Mouse (Mus musculus): ENCODE measurements at regions not wholly inside any gene's neighbourhood (a gene's known extent, or its start where the extent isn't known, plus 50 kb on each side); places are given as distances from the start of the nearest gene placed in this dataset.

- intact Hi-C loops (cut with DNase I; ENCODE audit: low total_unique reads), result no loop called here
- no peak for DNase-seq
Observed at GRCm38 (mm10) chr6:51326103-51326829, 106.2 kb upstream of the Nfe2l3 start.

DNA sequence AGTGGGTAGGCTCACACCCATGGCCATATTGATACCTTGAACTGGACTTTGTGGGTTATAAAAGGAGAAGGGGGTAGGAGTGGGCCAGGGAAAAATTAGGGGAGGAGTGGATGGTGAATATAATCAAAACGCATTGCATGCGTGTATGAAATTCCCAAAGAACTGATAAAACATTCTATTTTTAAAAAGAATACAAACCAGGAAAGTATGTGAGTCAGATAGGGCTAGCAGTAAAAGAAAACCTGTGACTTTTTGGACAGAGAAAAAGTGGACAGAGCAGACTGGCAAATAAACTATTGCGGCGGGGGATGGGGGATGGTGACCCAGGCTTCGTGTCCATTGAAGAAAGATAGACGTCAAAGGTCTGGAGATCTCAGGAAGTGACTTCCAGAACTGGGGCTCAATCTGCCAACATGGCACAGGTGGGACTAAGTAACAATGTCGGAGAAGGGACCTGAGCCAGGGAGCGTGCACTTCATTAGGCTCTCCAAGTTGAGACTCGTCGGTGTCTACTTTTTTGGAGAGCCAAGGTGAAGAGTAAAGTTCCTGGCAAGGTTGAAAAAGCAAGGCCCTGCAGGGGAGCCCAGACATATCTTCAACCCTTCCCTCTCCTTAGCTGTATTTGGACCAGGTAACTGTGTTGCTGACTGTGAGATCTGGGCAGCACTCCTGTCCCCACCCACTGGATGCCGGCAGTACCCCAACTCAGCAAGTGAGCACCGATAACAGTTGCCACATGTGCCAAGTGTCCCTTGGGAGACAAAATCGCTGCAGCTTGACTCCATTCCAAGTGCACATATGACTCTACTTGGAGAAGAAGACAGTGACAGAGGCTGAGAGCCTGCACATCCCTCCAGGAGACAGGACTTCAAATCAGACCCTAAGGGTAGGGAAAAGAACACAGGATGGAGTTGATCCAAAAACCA lies 103.1 kb upstream of the Nfe2l3 start:
- intact Hi-C loops (cut with DNase I; ENCODE audit: low total_unique reads), result no loop called here
- no peak for DNase-seq

- DNase-seq, result no peak
- intact Hi-C loops (cut with DNase I; ENCODE audit: low total_unique reads), result no loop called here
Observed at GRCm38 (mm10) chr6:51330069-51330706, 102.3 kb upstream of the Nfe2l3 start.

GRCm38 (mm10) chr6:51332841-51333240 lies 99.6 kb upstream of the Nfe2l3 start:
- intact Hi-C loops (cut with DNase I; ENCODE audit: low total_unique reads), result no loop called here
- peak; percentile 38 for DNase-seq

GRCm38 (mm10) chr6:51333722-51334360 lies 98.6 kb upstream of the Nfe2l3 start:
- peak; percentile 51 for DNase-seq
- intact Hi-C loops (cut with DNase I; ENCODE audit: low total_unique reads), result no loop called here

- no peak for DNase-seq
- intact Hi-C loops (cut with DNase I; ENCODE audit: low total_unique reads), result no loop called here
Observed at GRCm38 (mm10) chr6:51335314-51335713, 97.2 kb upstream of the Nfe2l3 start.

GRCm38 (mm10) chr6:51339301-51339700 lies 93.2 kb upstream of the Nfe2l3 start:
- DNase-seq, result no peak
- intact Hi-C loops (cut with DNase I; ENCODE audit: low total_unique reads), result no loop called here

DNA sequence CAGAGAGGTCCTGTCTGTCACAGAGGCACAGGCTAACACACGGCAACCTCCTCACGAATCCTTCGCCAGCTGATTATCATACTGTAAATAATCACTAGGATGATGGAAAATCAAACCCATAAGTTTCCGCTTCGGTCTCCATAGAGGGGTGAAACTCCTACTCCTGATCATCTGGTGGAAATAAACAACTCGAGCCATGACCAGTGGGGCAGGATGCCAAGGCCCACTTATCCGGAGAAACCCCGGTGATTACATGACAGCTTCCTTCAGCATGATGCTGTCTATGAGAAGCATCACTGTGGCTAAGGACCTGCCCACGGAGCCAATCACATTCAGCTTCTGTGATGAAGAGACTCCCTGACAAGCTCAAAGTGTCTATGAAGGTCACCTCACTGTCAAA lies 84.7 kb upstream of the Nfe2l3 start:
- DNase-seq, result no peak
- intact Hi-C loops (cut with DNase I; ENCODE audit: low total_unique reads), result no loop called here

GRCm38 (mm10) chr6:51349771-51350170 lies 82.7 kb upstream of the Nfe2l3 start:
- intact Hi-C loops (cut with DNase I; ENCODE audit: low total_unique reads), result no loop called here
- no peak for DNase-seq

DNA sequence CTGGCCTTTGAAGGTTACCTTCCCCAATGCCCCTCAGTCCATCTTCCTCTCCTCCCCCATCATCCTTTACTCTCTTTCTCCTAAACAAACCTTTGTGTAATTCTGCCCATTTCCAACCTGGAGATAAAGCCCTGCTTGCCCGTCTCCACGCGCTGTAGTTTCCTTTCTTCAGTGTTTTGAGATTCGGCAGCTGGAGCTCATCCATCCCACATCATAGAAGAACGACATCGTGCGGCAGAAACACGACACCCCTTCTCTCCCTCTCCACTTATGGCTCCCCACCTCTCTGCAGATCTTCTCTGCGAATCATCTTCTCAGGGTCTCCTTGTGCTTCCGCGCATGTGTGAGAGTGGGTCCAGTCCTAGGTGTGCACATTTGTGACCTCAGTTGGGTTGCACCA lies 77.4 kb upstream of the Nfe2l3 start:
- DNase-seq, result no peak
- intact Hi-C loops (cut with DNase I; ENCODE audit: low total_unique reads), result no loop called here

DNA sequence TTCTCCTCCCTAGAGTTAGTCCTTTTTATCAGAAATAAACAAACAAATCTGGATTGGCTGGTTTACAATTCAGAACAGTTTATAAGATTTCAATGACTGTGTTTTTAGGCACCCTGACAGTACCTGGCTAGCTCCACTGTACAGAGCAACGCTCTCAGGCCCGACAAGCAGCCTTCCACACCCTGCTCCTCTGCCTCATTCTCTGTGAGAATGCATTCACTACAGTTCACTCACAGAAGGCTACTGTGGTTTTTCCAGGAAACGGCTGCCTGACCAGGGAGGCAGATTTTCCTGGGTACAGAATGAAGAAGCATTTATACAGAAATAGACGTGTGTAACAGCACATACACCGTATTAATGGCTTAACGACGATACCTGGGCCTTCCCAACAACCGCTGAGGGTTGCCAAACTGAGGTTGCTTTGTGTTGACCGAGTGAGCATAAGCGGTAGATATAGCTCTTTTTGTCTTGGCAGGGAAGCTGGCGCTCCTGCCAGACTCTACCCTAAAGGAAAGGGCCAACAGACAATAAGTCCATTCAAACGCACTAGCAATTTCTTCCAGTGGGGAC lies 70.8 kb upstream of the Nfe2l3 start:
- intact Hi-C loops (cut with DNase I; ENCODE audit: low total_unique reads), result no loop called here
- DNase-seq, result no peak

DNA sequence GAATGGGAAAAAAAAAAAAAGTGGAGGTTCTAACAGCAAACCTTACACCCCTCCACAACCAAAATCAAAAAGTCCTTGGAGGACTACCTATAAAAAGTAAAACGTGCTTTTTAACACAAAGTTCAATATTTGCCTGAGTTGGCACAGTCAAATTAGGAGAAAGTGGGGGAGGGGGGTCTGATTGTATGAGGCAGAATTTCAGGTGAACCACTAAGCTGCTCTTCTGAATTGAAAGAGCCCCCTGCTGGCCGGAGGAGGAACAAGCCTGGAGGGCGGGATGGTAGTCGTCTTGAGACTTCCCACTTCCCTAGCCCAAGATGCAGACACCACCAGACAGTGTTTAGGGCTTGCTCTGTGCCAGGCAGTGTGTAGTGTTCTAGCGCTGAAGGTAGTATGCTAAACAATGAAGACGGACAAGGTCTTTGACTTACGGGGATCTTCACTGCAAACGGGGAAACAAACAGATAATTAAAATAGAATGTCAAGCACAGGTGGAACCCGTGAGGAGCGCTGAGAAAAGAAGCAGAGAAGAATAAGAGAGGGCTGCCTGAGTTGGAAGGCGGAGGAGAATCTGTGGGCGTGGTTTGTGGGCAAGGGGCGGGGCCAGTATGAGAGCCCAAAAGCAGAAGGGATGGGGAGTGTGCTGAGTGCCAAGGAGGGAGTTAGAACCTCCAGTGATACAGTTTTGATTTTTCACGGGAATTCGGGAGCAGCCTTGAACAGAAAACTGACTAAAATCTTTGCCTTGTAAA lies 69.8 kb upstream of the Nfe2l3 start:
- intact Hi-C loops (cut with DNase I; ENCODE audit: low total_unique reads), result no loop called here
- DNase-seq, result peak; percentile 87

DNA sequence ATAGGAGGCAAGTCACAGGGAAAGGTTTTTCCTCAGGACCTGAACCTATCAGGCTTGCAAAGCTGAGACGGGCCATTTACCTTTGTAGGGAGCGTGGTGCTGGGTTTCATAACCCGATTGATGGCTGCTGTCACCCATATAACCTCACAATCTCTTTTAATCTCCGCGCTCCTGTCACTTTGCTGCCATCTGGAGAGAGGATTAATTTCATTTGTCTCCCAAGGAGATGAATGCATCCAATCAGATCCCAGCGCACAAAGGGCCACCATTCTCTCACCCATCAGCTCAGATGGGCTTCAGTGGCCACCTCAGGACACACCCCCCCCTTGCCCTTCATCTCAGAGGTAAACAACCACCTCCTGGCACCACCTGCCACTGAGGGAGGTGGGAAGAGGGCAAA lies 67.7 kb upstream of the Nfe2l3 start:
- no peak for DNase-seq
- intact Hi-C loops (cut with DNase I; ENCODE audit: low total_unique reads), result no loop called here

DNA sequence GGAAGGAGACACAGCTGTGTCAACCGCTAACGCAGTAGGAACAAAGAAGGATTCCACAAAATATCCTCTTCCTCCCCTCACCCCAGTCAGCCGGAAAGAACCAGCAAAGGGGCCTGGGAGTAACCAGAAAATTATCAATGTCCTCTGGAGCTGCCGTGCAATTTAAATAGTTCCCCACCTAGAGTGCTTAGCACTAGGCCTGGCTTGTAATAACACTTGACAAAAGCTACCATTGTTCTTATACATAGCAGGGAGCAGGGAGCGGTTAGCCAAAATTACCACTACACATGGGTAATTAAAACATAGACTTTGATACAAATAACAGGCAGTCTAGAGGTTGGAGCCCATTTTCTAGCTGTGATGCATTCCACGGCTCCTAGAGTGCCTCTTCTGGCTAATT lies 62.7 kb upstream of the Nfe2l3 start:
- intact Hi-C loops (cut with DNase I; ENCODE audit: low total_unique reads), result no loop called here
- no peak for DNase-seq

DNA sequence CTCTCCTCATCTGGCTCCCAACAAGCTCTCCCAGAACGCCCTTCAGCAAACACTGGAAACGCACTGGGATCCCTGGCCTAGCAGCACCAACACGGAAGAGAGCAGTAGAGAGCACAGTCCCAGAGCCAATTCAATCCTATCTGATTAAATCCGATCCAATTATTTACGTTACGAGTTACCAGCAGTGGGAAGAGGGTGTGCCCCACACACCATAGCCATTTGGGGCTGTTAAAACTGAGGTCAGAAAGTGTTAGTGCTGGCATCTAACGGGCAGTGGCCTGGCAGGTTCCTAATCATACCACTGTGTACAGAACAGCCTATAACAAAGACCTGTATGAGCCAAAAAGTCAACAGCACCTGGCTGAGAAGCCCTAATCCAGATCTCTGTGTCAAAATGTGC lies 60.1 kb upstream of the Nfe2l3 start:
- DNase-seq, result no peak
- intact Hi-C loops (cut with DNase I; ENCODE audit: low total_unique reads), result no loop called here

DNA sequence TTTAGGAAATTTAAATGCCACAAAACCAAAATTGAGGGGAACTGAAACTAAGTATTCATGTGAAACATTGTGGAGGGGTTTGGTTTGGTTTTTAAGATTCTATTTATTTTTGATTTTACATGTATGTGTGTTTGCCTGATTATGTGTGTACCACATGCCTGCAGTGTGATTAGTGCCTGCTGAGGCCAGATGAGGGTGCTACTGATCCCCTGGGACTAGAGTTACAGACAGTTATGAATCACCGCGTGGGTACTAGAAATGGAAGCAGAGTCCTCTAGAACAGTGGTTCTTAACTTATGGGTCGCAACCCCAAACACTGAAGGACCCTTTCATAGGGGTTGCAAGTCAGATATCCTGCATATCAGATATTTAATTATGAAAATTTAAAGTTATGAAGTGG lies 54.0 kb upstream of the Nfe2l3 start:
- DNase-seq, result no peak
- intact Hi-C loops (cut with DNase I; ENCODE audit: low total_unique reads), result no loop called here

DNA sequence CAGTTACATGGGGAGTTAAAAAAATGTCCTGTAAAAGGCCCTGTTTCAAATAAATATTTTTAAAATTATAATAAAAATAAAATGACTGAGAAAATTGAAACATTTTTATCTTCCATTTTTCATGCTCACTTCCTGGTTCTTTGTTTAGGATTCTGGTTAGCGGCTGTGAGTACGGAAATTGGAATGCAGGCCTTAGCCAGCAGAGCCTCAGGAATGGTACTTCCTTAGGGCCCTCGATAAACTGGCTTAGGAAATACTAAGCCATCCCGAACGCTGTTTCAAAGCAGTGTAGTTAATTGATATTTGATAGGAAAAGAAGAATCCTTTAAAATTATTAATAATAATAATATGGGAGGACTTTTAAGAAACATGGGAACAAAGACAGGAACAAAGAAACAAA lies 53.4 kb upstream of the Nfe2l3 start:
- no peak for DNase-seq
- intact Hi-C loops (cut with DNase I; ENCODE audit: low total_unique reads), result no loop called here

- intact Hi-C loops (cut with DNase I; ENCODE audit: low total_unique reads), result no loop called here
- DNase-seq, result peak; percentile 9
Observed at GRCm38 (mm10) chr6:51379560-51380274, 52.8 kb upstream of the Nfe2l3 start.

DNA sequence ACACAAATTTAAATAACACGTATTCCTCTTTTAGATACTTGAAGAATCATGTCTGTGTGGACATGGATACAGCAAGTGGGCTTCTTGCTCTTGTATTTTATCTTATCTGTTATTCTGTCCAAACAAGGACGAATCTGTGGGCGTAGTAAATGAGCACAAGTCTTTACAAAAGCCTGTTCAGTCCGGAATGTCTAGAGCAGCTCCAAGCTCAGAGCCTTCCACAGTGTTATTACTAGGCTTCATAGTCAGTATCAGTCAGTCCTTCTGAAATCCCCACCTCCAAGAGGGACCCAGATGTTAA lies 52.2 kb upstream of the Nfe2l3 start:
- intact Hi-C loops (cut with DNase I; ENCODE audit: low total_unique reads), result no loop called here
- no peak for DNase-seq

Measured in gastrocnemius, postnatal 14 days (tissue).